Mouse (Mus musculus) small intestine, adult 2 months (tissue): ENCODE results near the gene Mttp. TPM values are rescaled to one million over a fixed set of nuclear protein-coding genes. Genes with fewer than 3 reads are reported as not detected.

Experiments
- H3K27ac ChIP-seq: fragments of 200-500 bp; 2 replicates; pipeline ENCODE4 v1.5.1; 2012; ENCODE audit warnings: low read depth, low read length, control low read depth, inconsistent platforms; ENCODE audit not compliant: insufficient read depth
- H3K27me3 ChIP-seq: fragments of 200-500 bp; 2 replicates; pipeline ENCODE4 v1.6.1; 2012; ENCODE audit warnings: mild to moderate bottlenecking, moderate library complexity, low read length, inconsistent platforms; ENCODE audit not compliant: control insufficient read depth, insufficient read depth
- H3K36me3 ChIP-seq: fragments of 200-500 bp; 2 replicates; pipeline ENCODE4 v1.6.1; 2012; ENCODE audit warnings: mild to moderate bottlenecking, low read length, control low read depth, inconsistent platforms; ENCODE audit not compliant: control insufficient read depth, insufficient read depth
- H3K4me1 ChIP-seq: fragments of 200-500 bp; 2 replicates; pipeline ENCODE4 v1.6.1; 2012; ENCODE audit warnings: low read length, inconsistent platforms, mixed read lengths; ENCODE audit not compliant: control insufficient read depth, insufficient read depth, insufficient read length
- H3K4me3 ChIP-seq: fragments of 200-500 bp; 2 replicates; pipeline ENCODE4 v1.5.1; 2012; ENCODE audit warnings: low read depth, mild to moderate bottlenecking, control low read depth, inconsistent platforms, low read length, moderate library complexity
- CTCF ChIP-seq: fragments of 200-500 bp; IDR thresholded peaks from 2 replicates; pipeline ENCODE4 v1.5.1; 2012; ENCODE audit warnings: low read depth, mild to moderate bottlenecking, control low read depth, inconsistent platforms, low read length, moderate library complexity, mixed read lengths; ENCODE audit not compliant: insufficient replicate concordance, insufficient read length; ENCODE audit errors: extremely low read depth
- POLR2A ChIP-seq: fragments of 200-500 bp; IDR thresholded peaks from 2 replicates; pipeline ENCODE4 v1.6.1; 2012; ENCODE audit warnings: low read depth, mild to moderate bottlenecking, control low read depth, inconsistent platforms, low read length, moderate library complexity
- WGBS: fragments of 180-500 bp; shearing (Covaris S2); methylation state at CpG from one replicate; pipeline ENCODE4 v1.1.7; 2018; 5-methylcytosine and 5-hydroxymethylcytosine counted together
- polyA plus RNA-seq: library from polyadenylated mRNA; depleted of rRNA; stranded (reverse); fragments of >200 nt; gene quantifications from 2 replicates; pipeline ENCODE4 v1.2.3, GENCODE M21; 2012; rRNA removed

The Mttp gene
- polyA plus RNA-seq, 1 experiment = 108 TPM

DNA sequence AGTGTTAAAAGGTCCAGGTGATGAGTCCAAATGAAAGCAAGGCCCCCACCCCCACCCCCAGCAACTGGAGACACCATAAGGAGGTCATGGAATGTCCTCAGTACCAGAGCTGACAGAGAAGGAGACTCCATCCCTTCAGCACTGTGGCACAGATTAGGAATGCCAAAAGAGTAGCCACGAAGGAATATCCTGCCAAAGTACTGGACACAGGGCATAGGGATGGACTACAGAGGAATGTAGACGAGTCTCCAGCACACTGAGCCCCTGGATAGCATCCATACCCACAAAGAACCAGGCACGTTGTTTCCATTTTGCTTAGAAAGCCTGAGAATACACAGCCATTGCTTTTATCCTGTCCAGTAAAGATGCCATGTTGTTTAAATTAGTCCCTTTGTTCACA is 93.3 kb downstream of the Mttp start:
- 77% methylated on average over 3 of the region's 3 CpGs for WGBS

DNA sequence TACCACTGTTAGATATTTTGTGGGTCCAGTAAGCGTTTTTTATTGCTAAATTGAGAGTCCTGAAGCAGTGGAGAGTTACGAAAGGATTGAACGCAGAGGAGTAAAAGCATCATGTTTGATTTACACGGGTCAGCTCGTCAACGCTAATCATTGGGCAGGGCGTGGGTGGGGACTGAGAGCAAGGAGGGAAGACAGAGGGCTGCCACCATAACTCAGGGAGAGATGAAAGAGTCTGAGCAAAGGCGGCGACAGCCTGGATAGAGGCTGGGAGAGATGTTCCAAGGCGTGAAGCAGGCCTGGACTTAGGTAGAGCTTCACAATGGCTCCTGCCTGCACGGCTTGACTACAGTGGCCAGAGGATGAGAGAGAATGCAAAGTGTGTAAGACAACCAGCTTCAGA is 94.0 kb downstream of the Mttp start:
- H3K27ac ChIP-seq = no peak overlapping the region
- H3K36me3 ChIP-seq = no peaks in the 10 kb centered on the region
- TF ChIP-seq CTCF = no peak
- no peak for TF ChIP-seq POLR2A
- WGBS = 58% methylated on average over 11 of the region's 11 CpGs
- no peak overlapping the region for H3K4me3 ChIP-seq
- H3K27me3 ChIP-seq = no peaks in the 10 kb centered on the region
- no peaks in the 10 kb centered on the region for H3K4me1 ChIP-seq

More for the DNA sequence above, 93.3 kb downstream of the Mttp start:
- H3K4me3 ChIP-seq = no peak overlapping the region
- no peak overlapping the region for H3K27ac ChIP-seq
- TF ChIP-seq POLR2A = no peak
- TF ChIP-seq CTCF = no peak
- H3K36me3 ChIP-seq = no peaks in the 10 kb centered on the region
- no peaks in the 10 kb centered on the region for H3K4me1 ChIP-seq
- H3K27me3 ChIP-seq = no peaks in the 10 kb centered on the region

DNA sequence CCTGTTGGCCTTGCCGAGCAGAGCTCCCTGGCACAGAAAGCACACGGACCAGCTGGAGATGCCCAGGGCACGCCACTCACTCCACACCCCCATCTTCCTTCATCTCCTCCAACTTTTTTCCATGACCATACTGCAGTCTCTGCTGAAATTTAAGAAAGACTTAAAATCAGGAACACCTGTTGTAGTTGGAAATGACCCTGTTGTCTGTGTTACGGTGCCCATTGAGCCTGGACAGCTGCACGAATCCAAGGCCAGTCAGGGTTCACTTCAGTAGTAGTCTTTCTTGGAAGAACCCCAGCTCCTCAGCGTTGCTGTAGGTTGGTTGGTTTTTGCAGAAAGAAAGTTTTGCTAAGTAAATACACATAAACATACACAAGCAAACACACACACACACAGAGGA is 95.2 kb downstream of the Mttp start:
- no peaks in the 10 kb centered on the region for H3K36me3 ChIP-seq
- no peak for TF ChIP-seq POLR2A
- no peak for TF ChIP-seq CTCF
- no peaks in the 10 kb centered on the region for H3K27me3 ChIP-seq
- H3K4me3 ChIP-seq = no peak overlapping the region
- 84% methylated on average over 6 of the region's 6 CpGs for WGBS
- no peaks in the 10 kb centered on the region for H3K4me1 ChIP-seq
- no peak overlapping the region for H3K27ac ChIP-seq

DNA sequence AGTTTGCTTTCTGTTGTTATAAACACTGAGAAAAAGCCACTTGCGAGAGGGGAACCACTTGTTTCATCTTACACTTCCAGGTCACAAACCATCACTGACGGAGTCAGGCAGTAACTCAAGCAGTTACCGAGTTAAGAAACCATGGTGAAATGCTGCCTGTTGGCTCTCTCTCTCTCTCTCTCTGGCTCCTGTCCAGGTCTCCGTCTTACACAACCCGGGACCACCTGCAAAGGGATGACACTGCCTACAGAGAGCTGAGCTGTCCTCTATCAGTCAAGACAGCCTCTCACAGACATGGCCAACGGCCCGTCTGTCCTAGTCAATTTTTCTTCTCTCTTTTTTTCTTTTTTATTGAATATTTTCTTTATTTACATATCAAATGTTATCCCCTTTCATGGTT is 101.5 kb downstream of the Mttp start:
- 77% methylated on average over 7 of the region's 7 CpGs for WGBS

DNA sequence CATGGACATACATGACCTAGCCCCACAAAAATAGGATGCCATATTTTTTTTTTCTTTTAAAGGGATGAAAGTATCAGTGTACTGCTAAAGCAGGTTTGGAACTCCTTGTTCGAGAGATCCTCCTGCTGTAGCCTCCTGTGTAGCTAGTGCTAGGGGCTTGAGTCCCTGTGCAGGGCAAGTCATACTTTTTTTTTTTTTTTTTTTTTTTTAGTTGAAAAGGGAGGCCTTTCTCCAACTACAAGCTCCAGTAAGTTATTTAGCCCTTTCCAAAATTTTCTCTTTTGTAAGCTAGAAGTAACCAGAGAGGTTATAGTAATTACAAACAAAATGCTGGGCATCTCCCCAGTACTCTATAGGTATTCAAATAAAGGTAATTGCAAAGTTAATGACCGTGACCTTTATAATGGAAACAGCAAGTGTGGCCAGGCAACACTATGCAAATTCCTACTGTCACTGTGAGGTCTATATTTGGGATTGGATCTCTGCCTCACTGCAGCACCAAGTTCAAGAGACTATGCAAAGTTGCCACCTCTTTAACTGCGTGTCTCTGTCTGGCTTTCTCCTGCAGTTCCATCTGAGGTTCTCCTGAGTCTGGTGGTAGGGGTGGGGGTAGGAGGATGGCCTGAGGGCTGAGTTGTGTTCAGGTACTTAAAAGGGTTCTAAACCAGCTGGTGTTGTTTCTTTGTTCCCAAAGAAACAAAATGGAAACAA is 103.0 kb downstream of the Mttp start:
- no peak for TF ChIP-seq CTCF
- TF ChIP-seq POLR2A = no peak
- Histone ChIP-seq H3K27ac (no peak overlapping the region), H3K4me3 (no peak overlapping the region), H3K27me3 (no peaks in the 10 kb centered on the region), H3K36me3 (no peaks in the 10 kb centered on the region), H3K4me1 (no peaks in the 10 kb centered on the region)
- WGBS = 76% methylated on average over 3 of the region's 3 CpGs

More for the DNA sequence above, 101.5 kb downstream of the Mttp start:
- no peak overlapping the region for H3K4me3 ChIP-seq
- no peak overlapping the region for H3K27ac ChIP-seq
- no peaks in the 10 kb centered on the region for H3K27me3 ChIP-seq
- no peaks in the 10 kb centered on the region for H3K4me1 ChIP-seq
- no peaks in the 10 kb centered on the region for H3K36me3 ChIP-seq
- TF ChIP-seq CTCF = no peak
- no peak for TF ChIP-seq POLR2A

DNA sequence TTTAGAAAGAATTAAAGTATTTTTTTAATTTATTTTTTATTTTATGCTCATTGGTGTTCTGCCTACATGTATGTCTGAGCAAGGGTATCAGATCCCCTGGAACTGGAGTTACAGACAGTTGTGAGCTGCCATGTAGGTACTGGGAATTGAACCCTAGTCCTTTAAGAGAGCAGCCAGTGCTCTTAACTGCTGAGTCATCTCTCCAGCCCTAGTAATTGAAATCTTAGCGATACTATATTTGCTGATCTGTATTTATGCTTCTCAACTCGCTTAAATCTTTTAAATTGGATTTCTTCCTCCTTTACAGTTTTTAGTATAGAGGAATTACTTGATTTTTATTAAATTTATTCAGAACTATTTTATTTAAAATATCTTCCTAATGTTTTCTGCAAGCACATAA is 103.8 kb downstream of the Mttp start:
- no peaks in the 10 kb centered on the region for H3K4me1 ChIP-seq
- TF ChIP-seq POLR2A (no peak), CTCF (no peak)
- H3K27ac ChIP-seq = no peak overlapping the region
- H3K36me3 ChIP-seq = no peaks in the 10 kb centered on the region
- 66% methylated on average over 2 of the region's 2 CpGs for WGBS
- no peak overlapping the region for H3K4me3 ChIP-seq
- H3K27me3 ChIP-seq = no peaks in the 10 kb centered on the region

Other genes with a start within 250 kb of the Mttp start
- gene Lamtor3, start 226.5 kb downstream of the Mttp start, polyA plus RNA-seq = 7.3 and 9.4 TPM in 2 replicates
- gene Dapp1, start 163.4 kb downstream of the Mttp start, polyA plus RNA-seq = 2.9 and 8.8 TPM in 2 replicates
- 0.01 and 0.04 TPM in 2 replicates for gene 1110002E22Rik, start 79.9 kb downstream of the Mttp start, polyA plus RNA-seq
- 0.10 and 0.19 TPM in 2 replicates for gene Gm5105, start 77.6 kb downstream of the Mttp start, polyA plus RNA-seq
- gene Trmt10a, start 1.5 kb downstream of the Mttp start, polyA plus RNA-seq = 0.14 and 0.24 TPM in 2 replicates
- gene 4930579F01Rik, start 48.9 kb upstream of the Mttp start, polyA plus RNA-seq = not detected in 2 replicates
- gene Adh7, start 72.8 kb upstream of the Mttp start, polyA plus RNA-seq = 0.08 and 1.0 TPM in 2 replicates
- gene Adh1, start 116.0 kb upstream of the Mttp start, polyA plus RNA-seq = 137 and 221 TPM in 2 replicates
- 76.3 and 89.5 TPM in 2 replicates for gene Adh6a, start 168.3 kb upstream of the Mttp start, polyA plus RNA-seq
- not detected in 2 replicates for gene Adh6b, start 196.8 kb upstream of the Mttp start, polyA plus RNA-seq